Mouse (Mus musculus): ENCODE measurements around the gene Srebf2. TPM values are rescaled to one million over a fixed set of nuclear protein-coding genes. Genes with fewer than 3 reads are reported as not detected.

Gene Srebf2
- total RNA-seq, 2 experiments from 2014 or later: 162 to 165 TPM

GRCm38 (mm10) chr15:82187924-82188323, 40.9 kb downstream of the Srebf2 start:
- no peak for TF ChIP-seq CTCF (conservative IDR thresholded peaks at IDR 0.05)
- H3K4me3 ChIP-seq: no peak overlapping the region
- no peak for DNase-seq (ENCODE audit: low spot score in 2 of 2)
- H3K27ac ChIP-seq: no peak overlapping the region

GRCm38 (mm10) chr15:82188481-82189240, 41.7 kb downstream of the Srebf2 start:
- peak; percentile 76 for TF ChIP-seq CTCF (conservative IDR thresholded peaks at IDR 0.05)
- Histone ChIP-seq H3K4me3 (no peak overlapping the region), H3K27ac (no peak overlapping the region)
- DNase-seq (ENCODE audit: low spot score in 2 of 2): no peak

- no peak for DNase-seq (ENCODE audit: low spot score in 2 of 2)
- Histone ChIP-seq H3K4me3 (no peak overlapping the region), H3K27ac (peak overlapping the region; percentile 56)
- no peak for TF ChIP-seq CTCF (conservative IDR thresholded peaks at IDR 0.05)
These were observed 45.6 kb downstream of the Srebf2 start for GRCm38 (mm10) chr15:82192617-82193016.

GRCm38 (mm10) chr15:82196300-82196699, 49.3 kb downstream of the Srebf2 start:
- DNase-seq (ENCODE audit: low spot score in 2 of 2): no peak
- TF ChIP-seq CTCF (conservative IDR thresholded peaks at IDR 0.05): no peak
- Histone ChIP-seq H3K4me3 (no peak overlapping the region), H3K27ac (no peak overlapping the region)

- no peak overlapping the region for H3K27ac ChIP-seq
- DNase-seq (ENCODE audit: low spot score in 2 of 2): no peak
- H3K4me3 ChIP-seq: no peak overlapping the region
- TF ChIP-seq CTCF (conservative IDR thresholded peaks at IDR 0.05): no peak
These were observed 50.3 kb downstream of the Srebf2 start for GRCm38 (mm10) chr15:82197246-82197750.

- Histone ChIP-seq H3K4me3 (no peak overlapping the region), H3K27ac (no peak overlapping the region)
- TF ChIP-seq CTCF (conservative IDR thresholded peaks at IDR 0.05): no peak
- DNase-seq (ENCODE audit: low spot score in 2 of 2): no peak
These were observed 51.0 kb downstream of the Srebf2 start for GRCm38 (mm10) chr15:82197937-82198336.

GRCm38 (mm10) chr15:82198342-82198741, 51.4 kb downstream of the Srebf2 start:
- no peak overlapping the region for H3K4me3 ChIP-seq
- no peak for TF ChIP-seq CTCF (conservative IDR thresholded peaks at IDR 0.05)

GRCm38 (mm10) chr15:82199546-82199945, 52.6 kb downstream of the Srebf2 start:
- no peak overlapping the region for H3K4me3 ChIP-seq
- DNase-seq (ENCODE audit: low spot score in 2 of 2): no peak
- TF ChIP-seq CTCF (conservative IDR thresholded peaks at IDR 0.05): no peak
- H3K27ac ChIP-seq: no peak overlapping the region

More at GRCm38 (mm10) chr15:82198342-82198741, 51.4 kb downstream of the Srebf2 start:
- no peak for DNase-seq (ENCODE audit: low spot score in 2 of 2)
- H3K27ac ChIP-seq: no peak overlapping the region

- H3K27ac ChIP-seq: no peak overlapping the region
- no peak overlapping the region for H3K4me3 ChIP-seq
- no peak for DNase-seq (ENCODE audit: low spot score in 2 of 2)
- TF ChIP-seq CTCF (conservative IDR thresholded peaks at IDR 0.05): no peak
These were observed 55.1 kb downstream of the Srebf2 start for GRCm38 (mm10) chr15:82202086-82202485.

- DNase-seq (ENCODE audit: low spot score in 2 of 2): no peak
- no peak overlapping the region for H3K27ac ChIP-seq
- no peak overlapping the region for H3K4me3 ChIP-seq
- TF ChIP-seq CTCF (conservative IDR thresholded peaks at IDR 0.05): no peak
These were observed 56.1 kb downstream of the Srebf2 start for GRCm38 (mm10) chr15:82203090-82203489.

GRCm38 (mm10) chr15:82203611-82204351, 56.8 kb downstream of the Srebf2 start:
- no peak for DNase-seq (ENCODE audit: low spot score in 2 of 2)
- TF ChIP-seq CTCF (conservative IDR thresholded peaks at IDR 0.05): no peak
- H3K4me3 ChIP-seq: no peak overlapping the region
- H3K27ac ChIP-seq: peak overlapping the region; percentile 66

GRCm38 (mm10) chr15:82204680-82205371, 57.8 kb downstream of the Srebf2 start:
- no peak for TF ChIP-seq CTCF (conservative IDR thresholded peaks at IDR 0.05)
- H3K27ac ChIP-seq: peak overlapping the region; percentile 66; the same call in 1 of the 2 replicates
- DNase-seq (ENCODE audit: low spot score in 2 of 2): no peak

More at GRCm38 (mm10) chr15:82204680-82205371, 57.8 kb downstream of the Srebf2 start:
- H3K4me3 ChIP-seq: no peak overlapping the region
